Mouse (Mus musculus) gastrocnemius, postnatal 4 days (tissue): ENCODE data around the gene Exosc9. TPM values are rescaled to one million over a fixed set of nuclear protein-coding genes. Genes with fewer than 3 reads are reported as not detected.
A peak's percentile ranks its signal among the peaks of the same experiment; 100 is the strongest.

Source experiments
- DNase-seq, 2 experiments: peaks; one replicate each; pipeline ENCODE4 v3.0.0; 2021 to 2022; ENCODE audit warnings: low spot score in 2 of 2, mixed read lengths in 2 of 2
- long read RNA-seq, 2 experiments: library from polyadenylated mRNA; stranded (forward); transcript quantifications; one replicate each; pipeline ENCODE4 v2.0.0; 2021
- total RNA-seq, 2 experiments: library from RNA; stranded (reverse); gene quantifications; 2 replicates each; pipeline ENCODE4 v1.2.3; 2021

The Exosc9 gene
- 10 to 100 TPM; 25.8 to 33.7 TPM for total RNA-seq
- long read RNA-seq, experiment 1, transcript Exosc9-201 (12 exons, 1,617 nt): major isoform, 33 of 65 reads
- long read RNA-seq, experiment 1, partial matches to known transcripts: 30 of 65 reads
- long read RNA-seq, experiment 1, other reads (novel, unspliced or antisense): 2 of 65 reads
- long read RNA-seq, experiment 2, transcript Exosc9-201 (12 exons, 1,617 nt): major isoform, 20 of 25 reads
- long read RNA-seq, experiment 2, partial matches to known transcripts: 4 of 25 reads
- long read RNA-seq, experiment 2, other reads (novel, unspliced or antisense): 1 of 25 reads

GRCm38 (mm10) chr3:36552406-36553047 lies at the start of gene Exosc9:
Exosc9 (plus strand) TSS chr3:36552606.
- peak; percentile 93 to 94 for DNase-seq

GRCm38 (mm10) chr3:36505306-36505705 lies 47.1 kb upstream of the Exosc9 start:
- no peak for DNase-seq

- DNase-seq: peak in 1 of 2 experiments; percentile 3
Observed at GRCm38 (mm10) chr3:36505809-36506735, 46.3 kb upstream of the Exosc9 start.

GRCm38 (mm10) chr3:36511491-36511890 lies 40.9 kb upstream of the Exosc9 start:
- DNase-seq: peak in 1 of 2 experiments; percentile 4

- DNase-seq: no peak
Observed at GRCm38 (mm10) chr3:36516196-36516595, 36.2 kb upstream of the Exosc9 start.

- peak in 1 of 2 experiments; percentile 33 for DNase-seq
Observed at GRCm38 (mm10) chr3:36521073-36522060, 31.0 kb upstream of the Exosc9 start, which contains the start of gene Gm11549. Gm11549 (minus strand) TSS chr3:36521813.

DNA sequence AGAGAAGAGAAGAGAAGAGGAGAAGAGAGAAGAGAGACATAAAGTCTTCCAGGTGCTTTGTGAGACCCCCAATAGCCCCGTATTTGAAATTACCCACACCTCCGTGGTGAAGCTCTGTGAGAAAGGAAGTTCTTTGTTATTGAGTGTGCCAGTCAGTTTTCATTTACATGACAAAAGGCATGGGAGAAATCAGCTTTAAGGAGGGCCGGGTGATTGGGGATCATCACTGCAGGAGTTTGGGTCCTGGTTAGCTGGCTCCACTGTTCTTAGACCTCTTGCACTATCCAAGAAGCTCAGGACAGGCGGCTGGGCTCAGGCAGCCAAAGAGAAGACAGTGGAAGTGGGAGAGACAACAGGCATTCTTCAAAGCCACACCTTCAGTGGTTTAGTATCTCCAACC lies 30.3 kb upstream of the Exosc9 start:
- DNase-seq: no peak

DNA sequence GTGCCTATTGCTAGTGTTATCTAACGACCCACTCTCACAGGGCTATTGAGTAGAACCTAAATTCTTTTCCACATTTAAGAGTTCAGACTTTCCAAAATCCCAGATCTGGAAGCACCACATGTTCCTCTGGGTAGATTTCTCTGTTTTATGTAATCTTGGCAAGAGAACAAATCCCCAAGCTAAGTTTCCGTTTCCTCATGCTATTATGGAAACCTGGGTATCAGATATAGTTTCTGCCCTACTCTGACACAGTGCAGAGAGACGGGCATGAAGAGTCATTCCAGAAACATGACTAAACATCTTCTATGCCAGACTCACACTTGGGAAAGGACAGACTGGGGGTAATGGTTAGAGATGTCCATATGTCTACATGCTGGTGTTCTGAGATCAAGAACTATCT lies 27.9 kb upstream of the Exosc9 start:
- no peak for DNase-seq

DNA sequence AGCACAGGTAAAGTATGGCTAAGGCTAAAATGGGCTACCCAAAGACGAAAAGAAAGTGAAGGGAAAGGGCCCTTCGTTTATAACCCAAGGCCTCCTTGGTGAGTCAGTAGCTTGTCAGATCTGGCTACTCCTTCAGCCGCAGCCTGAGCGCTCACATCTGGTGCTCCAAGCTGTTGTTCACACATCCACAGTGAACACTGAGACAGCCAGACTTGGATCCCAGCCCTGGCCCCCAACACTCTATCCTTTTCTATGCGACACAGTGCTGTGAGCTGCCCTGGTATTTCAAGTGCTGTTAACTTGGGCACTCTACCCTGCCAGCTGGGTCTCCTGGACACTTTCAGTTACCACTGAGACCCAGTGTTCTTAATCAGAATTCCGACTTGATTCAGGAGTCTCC lies 22.1 kb upstream of the Exosc9 start:
- DNase-seq: no peak

DNA sequence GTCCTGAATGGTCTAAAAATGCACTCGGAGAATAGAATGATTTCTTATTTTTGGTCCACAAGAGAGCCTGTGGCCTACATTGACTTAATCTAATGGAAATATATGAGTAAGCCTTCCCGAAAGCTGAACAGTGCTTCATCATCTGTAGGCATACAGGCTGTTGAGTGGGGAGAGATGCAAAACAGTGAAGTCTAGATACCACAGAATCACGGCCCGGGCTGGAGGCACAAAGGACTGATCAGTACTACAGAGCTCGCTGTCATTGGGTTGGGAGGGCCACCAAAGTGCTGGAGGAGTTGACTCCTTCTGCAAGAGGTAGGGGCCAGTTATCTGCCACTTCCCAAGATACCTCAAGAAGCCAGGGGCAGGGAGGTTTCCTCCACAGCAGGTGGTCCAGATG lies 21.6 kb upstream of the Exosc9 start:
- DNase-seq: no peak

DNA sequence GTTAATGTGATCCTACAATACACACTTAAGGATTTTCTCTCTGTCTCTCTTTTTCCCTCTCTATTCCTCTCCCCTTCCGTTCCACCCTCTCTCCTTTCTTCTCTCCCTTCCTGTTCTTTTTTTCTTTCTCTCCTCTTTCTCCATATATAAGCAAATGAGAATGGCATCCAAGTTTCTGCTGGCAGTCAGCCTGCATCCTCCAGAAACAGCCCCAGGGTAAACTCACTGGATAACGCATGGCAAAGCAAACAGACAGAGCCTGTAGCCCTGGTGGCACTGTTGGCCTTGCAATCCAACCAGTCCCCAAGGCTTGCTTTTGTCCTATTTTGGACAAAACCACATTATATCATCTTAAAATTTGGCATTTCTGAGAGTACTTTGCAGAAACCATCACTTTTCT lies 21.2 kb upstream of the Exosc9 start:
- DNase-seq: no peak

DNA sequence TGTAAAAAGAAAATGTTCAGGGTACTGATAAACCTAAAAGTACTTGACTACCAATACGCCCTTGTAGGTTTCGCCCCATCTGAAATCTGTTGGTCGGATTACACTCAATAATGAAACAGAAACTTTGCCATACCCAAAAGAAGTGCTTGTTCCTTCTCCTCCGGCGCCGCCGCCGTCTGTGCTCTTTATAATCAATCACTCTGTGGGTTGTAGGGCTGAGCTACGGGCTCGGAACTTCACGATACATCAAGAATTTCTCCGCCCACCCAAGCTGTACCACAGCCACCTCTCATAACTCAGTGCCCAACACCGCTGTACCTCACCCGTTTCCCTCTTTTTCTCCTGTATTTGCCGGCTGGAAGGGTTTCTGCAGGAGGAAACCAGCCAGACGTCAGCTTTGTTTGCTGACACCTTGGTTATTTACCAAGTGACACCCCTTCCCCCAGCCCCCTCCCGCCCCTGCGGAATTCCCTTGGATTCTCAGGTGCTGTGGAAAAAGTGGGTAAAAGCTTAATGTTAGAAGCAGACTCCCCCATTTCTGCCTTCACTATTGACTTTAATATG lies 20.3 kb upstream of the Exosc9 start:
- DNase-seq: no peak

DNA sequence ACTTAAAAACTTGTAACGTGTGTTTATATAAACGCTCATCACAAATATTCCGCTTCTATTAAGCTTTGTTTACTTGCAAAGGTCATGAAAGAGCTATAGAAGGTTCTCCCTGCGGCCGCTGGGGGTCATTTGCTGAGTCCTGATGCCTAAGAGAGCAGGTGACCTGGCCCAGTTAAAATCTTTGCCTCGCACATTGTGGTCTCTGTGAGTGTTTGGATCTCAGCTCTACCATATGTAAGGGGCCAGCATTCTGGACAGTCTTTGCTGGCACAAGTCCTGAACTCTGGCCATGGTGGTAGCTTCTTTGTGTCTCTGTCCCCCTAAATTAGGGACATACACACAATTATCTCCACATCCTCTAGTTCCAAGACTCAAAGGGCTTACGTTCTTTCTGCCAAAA lies 19.7 kb upstream of the Exosc9 start:
- no peak for DNase-seq

GRCm38 (mm10) chr3:36533201-36533672 lies 19.2 kb upstream of the Exosc9 start:
- no peak for DNase-seq

DNA sequence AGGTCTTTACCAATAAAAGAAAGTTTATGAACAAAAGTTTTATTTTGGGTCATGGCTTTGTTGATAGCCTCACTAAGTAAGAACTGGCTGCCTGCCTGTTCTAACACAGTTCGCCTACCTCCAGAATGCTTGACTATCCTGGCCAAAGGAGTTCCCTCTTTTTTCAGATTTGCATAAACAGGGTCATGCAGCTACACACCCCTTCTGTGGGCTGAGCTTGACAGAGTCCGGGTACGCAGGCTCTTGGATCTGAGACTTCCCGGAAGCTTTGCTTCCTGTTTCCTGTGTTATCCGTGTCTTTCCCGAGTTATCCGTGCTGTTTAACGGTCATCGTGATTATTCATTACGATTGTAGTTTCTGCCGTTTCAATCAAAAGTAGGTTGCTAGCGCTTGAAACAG lies 16.4 kb upstream of the Exosc9 start:
- no peak for DNase-seq

DNA sequence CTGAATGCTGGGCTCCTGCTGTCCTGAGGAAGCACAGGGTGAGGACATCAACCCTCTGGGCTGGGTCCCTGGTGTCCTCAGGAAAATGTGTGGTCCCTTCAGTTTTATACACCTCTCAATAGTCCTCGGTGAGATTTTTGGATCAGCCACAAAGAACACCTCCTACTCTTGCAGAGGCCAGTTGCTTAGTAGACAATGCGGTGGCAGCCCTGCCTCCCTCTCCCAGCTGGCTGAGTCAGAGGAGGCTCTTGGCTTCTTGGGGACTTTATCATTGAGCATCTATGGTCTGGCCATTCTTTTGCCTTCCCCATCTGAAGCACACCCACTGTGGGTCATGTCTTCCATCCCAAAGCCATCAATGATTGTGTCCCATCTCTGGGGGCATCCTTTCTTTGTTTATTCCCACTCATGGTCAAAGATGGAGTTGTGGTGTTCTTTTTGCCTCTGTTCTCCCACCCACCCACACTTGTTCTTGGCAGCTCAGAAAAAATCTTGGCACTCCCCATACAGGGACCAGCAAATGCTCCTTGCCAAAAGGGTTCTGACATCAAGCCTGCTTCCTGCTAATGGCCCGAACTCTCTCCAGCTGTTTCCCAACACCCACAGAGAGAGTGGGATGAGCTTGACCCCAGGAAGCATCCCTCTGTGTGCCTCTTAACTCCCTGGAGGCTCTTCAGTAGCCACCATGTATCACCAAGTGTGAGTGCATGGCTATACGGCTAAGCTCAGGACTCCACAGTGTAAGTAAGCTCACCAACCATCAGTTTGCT lies 14.5 kb upstream of the Exosc9 start:
- DNase-seq: no peak

DNA sequence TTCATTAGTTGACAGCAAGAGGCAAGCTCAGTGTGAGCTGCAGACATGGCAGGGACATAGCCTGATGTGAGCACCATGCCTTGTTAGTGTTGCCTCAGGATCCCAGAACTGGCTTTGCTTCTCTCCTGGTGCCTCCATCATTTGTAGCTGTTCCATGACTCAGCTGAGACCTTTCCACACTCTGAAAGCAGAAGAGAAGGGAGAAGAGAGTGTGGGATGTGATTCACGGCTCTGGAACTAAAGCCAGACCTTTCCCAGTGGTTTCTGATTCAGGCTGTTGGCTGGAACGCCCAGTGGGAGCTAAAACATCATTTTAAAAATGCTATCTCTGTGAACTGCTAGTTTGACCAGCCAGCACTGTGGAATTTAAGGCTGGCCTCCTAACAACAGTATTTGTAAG lies 11.7 kb upstream of the Exosc9 start:
- DNase-seq: no peak

GRCm38 (mm10) chr3:36541399-36541798 lies 11.0 kb upstream of the Exosc9 start:
- DNase-seq: no peak

GRCm38 (mm10) chr3:36544961-36545360 lies 7.4 kb upstream of the Exosc9 start:
- no peak for DNase-seq
